Mouse (Mus musculus) cerebral cortex, adult 2 months (tissue): ENCODE measurements around the gene Sun1.

ENCODE experiments used
- WGBS: fragments of 180-500 bp; shearing (Covaris S2); methylation state at CpG from one replicate; pipeline ENCODE4 v1.1.7; 2018; 5-methylcytosine and 5-hydroxymethylcytosine counted together

The Sun1 gene

DNA sequence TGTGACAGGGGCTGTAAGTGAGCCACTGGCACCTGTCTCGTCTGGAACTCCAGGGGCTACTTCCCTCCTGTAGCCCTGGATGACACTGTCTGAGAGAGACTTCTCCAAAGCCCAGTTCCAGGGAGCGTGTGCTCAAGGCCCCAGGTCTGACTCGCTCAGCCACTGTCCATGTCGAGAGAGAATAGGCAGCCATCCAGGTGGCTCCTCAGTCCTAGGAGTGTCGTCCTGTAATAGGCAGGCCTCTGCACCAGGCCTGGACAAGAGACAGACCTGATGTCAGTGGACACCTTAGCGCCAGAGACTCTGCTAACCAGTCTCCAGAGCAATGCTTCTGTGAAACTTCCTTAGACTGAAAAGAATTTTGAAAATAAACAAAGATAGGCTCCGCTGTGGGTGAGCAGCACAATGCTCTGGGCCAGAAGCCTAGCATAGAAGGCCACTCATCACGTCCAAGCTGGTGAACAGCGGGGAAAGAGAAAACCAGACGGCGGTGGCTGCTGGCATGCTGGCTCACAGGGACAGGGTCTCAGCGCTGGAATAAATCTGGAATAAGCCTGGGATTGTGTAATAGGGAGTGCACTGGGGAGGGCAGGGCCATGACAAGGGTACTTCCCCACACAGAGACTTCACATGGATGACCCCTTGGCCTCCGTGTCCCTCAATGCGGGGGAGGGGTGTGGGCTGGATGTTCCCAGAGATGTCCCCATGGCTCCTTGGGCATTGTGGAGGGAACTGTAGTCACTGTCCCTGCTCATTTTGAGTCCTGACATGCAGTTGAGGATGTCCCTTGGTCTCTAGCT lies 85.9 kb downstream of the Sun1 start:
- 51% methylated on average over 14 of the region's 14 CpGs for WGBS

DNA sequence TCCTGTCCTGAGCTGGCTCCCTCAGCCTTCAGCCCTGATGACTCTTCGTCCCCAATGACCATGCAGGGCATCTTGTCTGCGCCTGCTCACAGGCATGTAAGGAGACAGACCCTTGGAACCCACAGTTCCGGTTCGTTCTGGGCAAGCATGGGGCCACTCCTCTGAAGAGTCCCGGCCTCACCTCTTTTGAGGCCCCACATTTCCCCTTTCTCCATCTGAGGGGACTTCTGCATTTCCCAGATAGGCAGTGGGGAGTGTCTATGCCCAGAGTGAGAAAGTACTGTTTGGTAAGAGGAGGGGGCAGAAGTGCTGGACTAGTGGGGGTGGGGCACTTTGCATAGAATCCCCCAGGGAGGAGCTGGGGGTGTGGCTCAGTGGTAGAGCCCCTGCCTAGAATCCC lies 86.7 kb downstream of the Sun1 start:
- WGBS = 89% methylated on average over 5 of the region's 5 CpGs

DNA sequence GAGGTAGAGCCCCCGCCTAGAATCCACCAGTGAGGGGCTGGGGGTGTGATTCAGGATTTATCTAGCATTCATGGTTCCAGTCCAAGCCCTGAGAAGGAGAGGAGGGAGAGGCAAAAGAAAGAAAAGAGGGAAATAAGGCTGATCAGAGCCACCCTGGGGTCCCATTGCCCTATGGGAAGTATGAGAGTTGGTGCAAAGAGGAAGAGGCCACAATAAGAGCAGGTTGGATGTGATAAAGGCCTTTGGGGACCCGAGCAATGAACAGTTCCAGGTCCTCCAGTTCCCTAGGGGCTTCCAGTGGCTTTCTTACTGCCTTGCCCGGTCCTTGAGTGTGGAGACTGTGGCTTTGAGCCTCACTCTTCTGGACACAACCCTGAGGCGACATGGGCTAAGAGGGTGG lies 87.3 kb downstream of the Sun1 start:
- 77% methylated on average over 4 of the region's 4 CpGs for WGBS

DNA sequence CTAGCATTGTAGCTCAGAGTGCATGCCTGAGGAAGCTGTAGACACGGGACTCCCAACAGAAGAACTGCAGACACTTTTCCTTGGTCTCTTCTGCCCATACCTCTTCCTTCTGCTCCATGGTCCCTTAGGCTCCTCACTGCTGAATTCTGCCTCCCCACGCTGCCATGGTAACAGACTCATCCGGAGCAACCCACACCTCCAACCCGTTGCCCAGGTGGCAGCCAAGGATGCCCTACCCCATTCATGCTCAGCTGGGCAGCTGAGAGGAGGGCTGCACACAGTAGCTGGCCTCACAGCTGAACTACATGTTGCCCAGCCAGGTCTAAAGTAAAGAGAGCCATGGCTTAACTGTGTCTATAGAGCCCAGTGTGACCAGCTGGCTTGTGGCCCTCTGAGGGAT lies 88.2 kb downstream of the Sun1 start:
- 42% methylated on average over 4 of the region's 4 CpGs for WGBS

DNA sequence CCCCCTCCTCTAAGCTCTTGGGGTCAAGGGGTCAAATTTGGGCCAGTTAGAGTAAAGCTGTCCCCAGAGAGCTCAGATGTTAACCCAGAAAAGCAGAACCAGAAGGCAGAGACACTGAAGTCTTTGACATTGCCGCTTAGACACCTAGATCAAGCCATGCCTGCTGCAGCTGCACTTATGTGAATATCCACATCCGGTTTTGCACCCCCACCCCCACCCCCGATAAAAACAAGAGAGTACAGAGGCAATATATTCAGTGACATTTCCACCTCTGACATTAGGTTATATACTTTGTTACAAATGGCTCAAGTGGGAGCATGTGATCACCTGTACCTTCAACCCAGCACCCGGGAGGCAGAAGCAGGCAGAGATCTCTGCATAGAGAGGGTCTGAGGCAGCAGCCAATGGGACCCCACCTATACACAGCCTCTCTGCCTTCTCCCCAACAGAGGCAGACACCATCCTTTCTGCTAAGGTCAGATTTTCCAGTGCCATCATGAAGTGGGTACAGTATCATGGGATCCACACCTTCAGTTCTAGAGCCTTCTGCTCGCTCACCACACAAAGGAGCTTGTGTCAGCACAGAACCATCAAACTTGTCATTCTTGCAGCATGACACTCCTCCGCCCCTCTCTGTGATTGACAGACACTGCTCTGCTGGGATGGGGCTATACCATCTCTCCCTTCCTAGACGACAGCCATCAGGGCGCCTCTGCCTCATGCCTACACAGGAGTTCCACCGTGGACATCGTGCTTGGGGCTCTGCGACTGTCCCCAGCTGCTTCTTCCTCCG lies 90.2 kb downstream of the Sun1 start:
- 76% methylated on average over 12 of the region's 12 CpGs for WGBS

DNA sequence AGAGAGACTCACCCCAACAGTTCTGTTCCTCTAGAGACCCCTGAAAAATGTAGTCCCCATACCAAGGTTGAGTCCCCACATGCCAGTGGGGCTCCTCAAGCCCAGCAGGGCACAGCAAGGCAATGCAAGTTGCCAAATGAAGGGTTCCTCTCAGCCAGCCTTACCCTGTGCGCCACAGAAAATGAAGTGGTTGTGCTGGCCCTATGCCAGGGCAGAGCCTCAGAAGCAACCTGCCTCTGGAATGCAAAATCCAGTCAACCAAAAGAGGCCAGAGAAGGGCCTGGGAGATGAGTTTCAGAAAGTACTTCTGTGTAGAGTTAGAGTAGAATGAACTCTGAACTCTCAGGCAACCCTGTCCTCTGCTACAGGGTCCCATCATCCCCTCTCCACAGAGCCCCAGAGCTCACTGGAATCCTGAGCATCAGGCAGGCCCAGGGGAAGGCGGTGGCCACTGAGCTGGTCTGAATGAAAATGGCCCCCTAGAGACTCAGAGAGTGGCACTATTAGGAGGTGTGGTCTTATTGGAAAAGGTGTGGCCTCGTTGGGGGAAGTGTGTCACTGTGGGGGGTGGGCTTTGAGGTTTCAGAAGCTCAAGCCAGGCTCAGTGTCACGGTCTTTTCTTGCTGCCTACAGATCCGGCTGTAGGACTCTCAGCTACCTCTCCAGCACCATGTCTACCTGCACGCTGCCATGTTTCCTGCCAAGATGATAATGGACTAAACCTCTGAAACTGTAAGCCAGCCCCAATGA lies 91.5 kb downstream of the Sun1 start:
- 62% methylated on average over 6 of the region's 6 CpGs for WGBS

DNA sequence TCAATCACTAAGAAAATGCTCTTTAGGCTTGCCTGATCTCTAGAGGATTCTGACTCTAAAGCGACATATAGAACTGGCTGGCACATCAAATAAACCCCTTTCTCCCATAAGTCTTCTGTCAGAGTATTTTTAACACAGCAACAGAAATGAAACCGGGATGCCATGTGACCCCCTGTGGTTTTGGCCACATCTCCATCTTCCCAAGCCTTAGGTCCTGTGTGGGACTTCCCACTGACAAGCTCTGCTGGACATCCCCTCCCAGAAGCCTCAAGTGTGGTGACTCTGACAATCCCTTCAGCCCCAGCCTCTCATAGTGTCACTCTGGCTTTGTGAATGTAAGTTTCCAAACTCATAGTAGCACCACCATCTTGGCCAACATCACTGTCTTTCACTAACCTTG lies 93.7 kb downstream of the Sun1 start:
- 72% methylated on average over 2 of the region's 2 CpGs for WGBS

DNA sequence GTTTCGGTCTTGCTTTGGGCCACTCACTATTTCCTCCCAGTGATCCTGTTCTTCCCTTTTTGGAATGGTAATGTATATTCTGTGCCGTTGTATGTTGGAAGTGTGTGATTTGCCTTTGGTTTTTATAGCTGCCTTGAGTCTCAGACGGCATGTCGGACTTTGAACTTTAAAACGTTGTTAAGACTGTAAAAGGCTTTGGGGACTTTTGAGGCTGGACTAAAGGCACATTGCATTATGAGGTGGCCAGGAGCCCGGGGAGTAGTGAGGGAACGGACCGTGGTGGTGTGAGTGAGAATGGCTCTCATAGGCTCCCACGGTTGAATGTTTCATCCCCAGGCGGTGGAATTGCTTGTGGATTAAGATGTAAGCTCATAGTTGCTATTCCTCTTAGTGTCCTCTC lies 96.7 kb downstream of the Sun1 start:
- WGBS = 90% methylated on average over 10 of the region's 10 CpGs

DNA sequence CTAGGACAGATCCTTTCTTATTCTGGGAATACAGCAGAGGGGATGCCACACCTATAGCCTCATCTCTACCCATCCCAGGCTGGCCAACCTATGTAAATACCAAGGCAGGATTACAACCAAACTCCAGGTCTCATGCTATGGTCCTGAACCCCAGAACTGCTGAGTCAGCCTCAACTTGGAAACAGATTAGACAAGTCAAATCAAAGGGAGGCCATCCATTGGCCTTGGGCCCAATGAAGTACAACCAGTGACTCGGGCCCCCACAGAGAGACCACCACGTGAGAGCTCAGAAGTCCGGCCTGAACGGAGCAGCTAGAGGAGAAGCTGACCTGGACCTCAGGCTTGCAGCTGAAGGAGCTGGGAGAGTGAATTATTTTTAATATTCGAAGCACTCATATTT lies 97.3 kb downstream of the Sun1 start:
- WGBS = 82% methylated on average over 5 of the region's 5 CpGs
